Mouse (Mus musculus): Measurements from ENCODE around the gene Podxl.

Gene Podxl

GRCm38 (mm10) chr6:31563235-31564181 is at the start of gene Podxl:
TSS of gene Podxl (minus strand) at chr6:31563981.
- in situ Hi-C loops (cut with MboI), result no loop called here

GRCm38 (mm10) chr6:31612560-31613270 is 48.9 kb upstream of the Podxl start:
- in situ Hi-C loops (cut with MboI), result no loop called here

GRCm38 (mm10) chr6:31606429-31606828 is 42.6 kb upstream of the Podxl start:
- in situ Hi-C loops (cut with MboI), result no loop called here

GRCm38 (mm10) chr6:31604629-31605265 is 41.0 kb upstream of the Podxl start:
- in situ Hi-C loops (cut with MboI), result no loop called here

- in situ Hi-C loops (cut with MboI), result no loop called here
Observed at GRCm38 (mm10) chr6:31602489-31602888, 38.7 kb upstream of the Podxl start.

- in situ Hi-C loops (cut with MboI), result no loop called here
Observed at GRCm38 (mm10) chr6:31601131-31601530, 37.4 kb upstream of the Podxl start.

- in situ Hi-C loops (cut with MboI), result no loop called here
Observed at GRCm38 (mm10) chr6:31599863-31600262, 36.1 kb upstream of the Podxl start.

- in situ Hi-C loops (cut with MboI), result no loop called here
Observed at GRCm38 (mm10) chr6:31598349-31598911, 34.6 kb upstream of the Podxl start.

- in situ Hi-C loops (cut with MboI), result no loop called here
Observed at GRCm38 (mm10) chr6:31597136-31597460, 33.3 kb upstream of the Podxl start.

GRCm38 (mm10) chr6:31596346-31597135 is 32.8 kb upstream of the Podxl start:
- in situ Hi-C loops (cut with MboI), result no loop called here

GRCm38 (mm10) chr6:31592579-31593238 is 28.9 kb upstream of the Podxl start:
- in situ Hi-C loops (cut with MboI), result no loop called here

- in situ Hi-C loops (cut with MboI), result no loop called here
Observed at GRCm38 (mm10) chr6:31592128-31592527, 28.3 kb upstream of the Podxl start.

- in situ Hi-C loops (cut with MboI), result no loop called here
Observed at GRCm38 (mm10) chr6:31591676-31592075, 27.9 kb upstream of the Podxl start.

GRCm38 (mm10) chr6:31590754-31591153 is 27.0 kb upstream of the Podxl start:
- in situ Hi-C loops (cut with MboI), result no loop called here

GRCm38 (mm10) chr6:31589268-31589667 is 25.5 kb upstream of the Podxl start:
- in situ Hi-C loops (cut with MboI), result no loop called here

- in situ Hi-C loops (cut with MboI), result no loop called here
Observed at GRCm38 (mm10) chr6:31587655-31588054, 23.9 kb upstream of the Podxl start.

- in situ Hi-C loops (cut with MboI), result no loop called here
Observed at GRCm38 (mm10) chr6:31586127-31586526, 22.3 kb upstream of the Podxl start.

- in situ Hi-C loops (cut with MboI), result no loop called here
Observed at GRCm38 (mm10) chr6:31576151-31576550, 12.4 kb upstream of the Podxl start.

- in situ Hi-C loops (cut with MboI), result no loop called here
Observed at GRCm38 (mm10) chr6:31575063-31575462, 11.3 kb upstream of the Podxl start.

GRCm38 (mm10) chr6:31571459-31571858 is 7.7 kb upstream of the Podxl start:
- in situ Hi-C loops (cut with MboI), result no loop called here

GRCm38 (mm10) chr6:31568070-31568595 is 4.4 kb upstream of the Podxl start:
- in situ Hi-C loops (cut with MboI), result no loop called here
